Mouse (Mus musculus): Measurements from ENCODE around the gene Macrod2. TPM values are rescaled to one million over a fixed set of nuclear protein-coding genes. Genes with fewer than 3 reads are reported as not detected.

Macrod2 gene
- 35.8 and 37.3 TPM in 2 replicates for total RNA-seq (2014; rRNA removed)
- polyA plus RNA-seq (2015; fragmentation: Nextera tagmentation; extraction: Ambion mirVana): 53.9 and 67.2 TPM in 2 replicates

- ATAC-seq (ENCODE audit: low FRiP score): peak; percentile 99
- Histone ChIP-seq H3K27ac (ENCODE audit: low read depth, low read length) (peak within 1 kb of the TSS; percentile 65), H3K4me1 (ENCODE audit: insufficient read depth, low read length) (no peaks in the 10 kb centered on the region), H3K9ac (replicated peaks; ENCODE audit: low read length, poor library complexity, severe bottlenecking) (peak within 1 kb of the TSS; percentile 66), H3K9me3 (ENCODE audit: low read length) (no peaks in the 10 kb centered on the region), H3K27me3 (ENCODE audit: insufficient read depth, low read length) (no peaks in the 10 kb centered on the region), H3K36me3 (ENCODE audit: insufficient read depth, low read length) (no peaks in the 10 kb centered on the region), H3K4me3 (ENCODE audit: low read depth, low read length) (peak within 1 kb of the TSS; percentile 86), H3K4me2 (ENCODE audit: low read depth, low read length, poor library complexity, severe bottlenecking) (peak within 1 kb of the TSS; percentile 87)
- DNase-seq (ENCODE audit: low spot score): peak; percentile 98
- WGBS: under 1% methylated on average over 42 of the region's 47 CpGs
- TF ChIP-seq CTCF (IDR thresholded peaks at IDR 0.05): no peak
These were observed at the start of gene Macrod2 for GRCm38 (mm10) chr2:140395179-140395578. Gene Macrod2 (plus strand): TSS chr2:140395309.

- no peak for TF ChIP-seq CTCF (IDR thresholded peaks at IDR 0.05)
- Histone ChIP-seq H3K9ac (replicated peaks; ENCODE audit: low read length, poor library complexity, severe bottlenecking) (no peak overlapping the region), H3K4me3 (ENCODE audit: low read depth, low read length) (no peak overlapping the region), H3K4me2 (ENCODE audit: low read depth, low read length, poor library complexity, severe bottlenecking) (no peak overlapping the region), H3K9me3 (ENCODE audit: low read length) (no peaks in the 10 kb centered on the region), H3K27me3 (ENCODE audit: insufficient read depth, low read length) (no peaks in the 10 kb centered on the region), H3K4me1 (ENCODE audit: insufficient read depth, low read length) (no peaks in the 10 kb centered on the region), H3K27ac (ENCODE audit: low read depth, low read length) (no peak overlapping the region), H3K36me3 (ENCODE audit: insufficient read depth, low read length) (no peaks in the 10 kb centered on the region)
- no peak for ATAC-seq (ENCODE audit: low FRiP score)
- no peak for DNase-seq (ENCODE audit: low spot score)
- WGBS: 53% methylated on average over 2 of the region's 2 CpGs
These were observed 35.2 kb upstream of the Macrod2 start for GRCm38 (mm10) chr2:140359905-140360304.

GRCm38 (mm10) chr2:140364804-140365203, 30.3 kb upstream of the Macrod2 start:
- 65% methylated on average over 1 of the region's 1 CpGs for WGBS
- Histone ChIP-seq H3K4me2 (ENCODE audit: low read depth, low read length, poor library complexity, severe bottlenecking) (no peak overlapping the region), H3K27ac (ENCODE audit: low read depth, low read length) (no peak overlapping the region), H3K36me3 (ENCODE audit: insufficient read depth, low read length) (no peaks in the 10 kb centered on the region), H3K4me3 (ENCODE audit: low read depth, low read length) (no peak overlapping the region), H3K4me1 (ENCODE audit: insufficient read depth, low read length) (no peaks in the 10 kb centered on the region), H3K9ac (replicated peaks; ENCODE audit: low read length, poor library complexity, severe bottlenecking) (no peak overlapping the region), H3K27me3 (ENCODE audit: insufficient read depth, low read length) (no peaks in the 10 kb centered on the region), H3K9me3 (ENCODE audit: low read length) (no peaks in the 10 kb centered on the region)
- no peak for ATAC-seq (ENCODE audit: low FRiP score)
- no peak for DNase-seq (ENCODE audit: low spot score)
- TF ChIP-seq CTCF (IDR thresholded peaks at IDR 0.05): no peak

GRCm38 (mm10) chr2:140389525-140389924, 5.6 kb upstream of the Macrod2 start, which contains the start of gene Sel1l2:
Gene Sel1l2 (minus strand): TSS chr2:140389706.
- no peaks in the 10 kb centered on the region for H3K36me3 ChIP-seq (ENCODE audit: insufficient read depth, low read length)
- H3K27ac ChIP-seq (ENCODE audit: low read depth, low read length): no peak within 1 kb of the TSS
- H3K27me3 ChIP-seq (ENCODE audit: insufficient read depth, low read length): no peaks in the 10 kb centered on the region
- DNase-seq (ENCODE audit: low spot score) (peak; percentile 12), ATAC-seq (ENCODE audit: low FRiP score) (no peak)
- H3K4me3 ChIP-seq (ENCODE audit: low read depth, low read length): no peak within 1 kb of the TSS
- no peak within 1 kb of the TSS for H3K9ac ChIP-seq (replicated peaks; ENCODE audit: low read length, poor library complexity, severe bottlenecking)
- 24% methylated on average over 4 of the region's 4 CpGs for WGBS
- H3K4me1 ChIP-seq (ENCODE audit: insufficient read depth, low read length): no peaks in the 10 kb centered on the region
- H3K4me2 ChIP-seq (ENCODE audit: low read depth, low read length, poor library complexity, severe bottlenecking): no peak within 1 kb of the TSS
- no peak for TF ChIP-seq CTCF (IDR thresholded peaks at IDR 0.05)
- no peaks in the 10 kb centered on the region for H3K9me3 ChIP-seq (ENCODE audit: low read length)

- DNase-seq (ENCODE audit: low spot score): peak; percentile 26
These were observed 679 bp downstream of the Macrod2 start for GRCm38 (mm10) chr2:140395744-140396231.

GRCm38 (mm10) chr2:140425844-140426243, 30.7 kb downstream of the Macrod2 start:
- no peak overlapping the region for H3K4me3 ChIP-seq (ENCODE audit: low read depth, low read length)
- H3K4me1 ChIP-seq (ENCODE audit: insufficient read depth, low read length): no peaks in the 10 kb centered on the region
- no peaks in the 10 kb centered on the region for H3K27me3 ChIP-seq (ENCODE audit: insufficient read depth, low read length)
- H3K36me3 ChIP-seq (ENCODE audit: insufficient read depth, low read length): no peaks in the 10 kb centered on the region
- H3K9me3 ChIP-seq (ENCODE audit: low read length): no peaks in the 10 kb centered on the region
- H3K4me2 ChIP-seq (ENCODE audit: low read depth, low read length, poor library complexity, severe bottlenecking): no peak overlapping the region
- no peak overlapping the region for H3K9ac ChIP-seq (replicated peaks; ENCODE audit: low read length, poor library complexity, severe bottlenecking)
- TF ChIP-seq CTCF (IDR thresholded peaks at IDR 0.05): no peak
- H3K27ac ChIP-seq (ENCODE audit: low read depth, low read length): no peak overlapping the region
- no peak for DNase-seq (ENCODE audit: low spot score)
- no peak for ATAC-seq (ENCODE audit: low FRiP score)

More at GRCm38 (mm10) chr2:140395744-140396231, 679 bp downstream of the Macrod2 start:
- H3K4me1 ChIP-seq (ENCODE audit: insufficient read depth, low read length): no peaks in the 10 kb centered on the region
- peak; percentile 81 for ATAC-seq (ENCODE audit: low FRiP score)
- peak overlapping the region; percentile 86 for H3K4me3 ChIP-seq (ENCODE audit: low read depth, low read length)
- H3K9ac ChIP-seq (replicated peaks; ENCODE audit: low read length, poor library complexity, severe bottlenecking): peak overlapping the region; percentile 66
- WGBS: under 1% methylated on average over 35 of the region's 58 CpGs
- peak overlapping the region; percentile 87 for H3K4me2 ChIP-seq (ENCODE audit: low read depth, low read length, poor library complexity, severe bottlenecking)
- peak overlapping the region; percentile 65 for H3K27ac ChIP-seq (ENCODE audit: low read depth, low read length)
- no peaks in the 10 kb centered on the region for H3K36me3 ChIP-seq (ENCODE audit: insufficient read depth, low read length)
- H3K27me3 ChIP-seq (ENCODE audit: insufficient read depth, low read length): no peaks in the 10 kb centered on the region
- H3K9me3 ChIP-seq (ENCODE audit: low read length): no peaks in the 10 kb centered on the region
- no peak for TF ChIP-seq CTCF (IDR thresholded peaks at IDR 0.05)

Data from midbrain, postnatal 0 days (tissue).